Mouse (Mus musculus): ENCODE measurements at regions not wholly inside any gene's neighbourhood (a gene's known extent, or its start where the extent isn't known, plus 50 kb on each side); places are given as distances from the start of the nearest gene placed in this dataset.

GRCm38 (mm10) chr6:81323690-81324089, 599.8 kb upstream of the Gcfc2 start:
- H3K9me3 ChIP-seq: no peaks in the 10 kb centered on the region
- no peaks in the 10 kb centered on the region for H3K4me1 ChIP-seq
- no peaks in the 10 kb centered on the region for H3K36me3 ChIP-seq
- no peak overlapping the region for H3K27ac ChIP-seq
- H3K4me2 ChIP-seq: no peak overlapping the region
- ATAC-seq (ENCODE audit: borderline replicate concordance, extremely low read depth, low FRiP score, low TSS enrichment): no peak
- no peaks in the 10 kb centered on the region for H3K27me3 ChIP-seq
- 57% methylated on average over 3 of the region's 3 CpGs for WGBS
- no peak overlapping the region for H3K4me3 ChIP-seq
- H3K9ac ChIP-seq: no peak overlapping the region

GRCm38 (mm10) chr6:81363969-81364529, 559.4 kb upstream of the Gcfc2 start:
- Histone ChIP-seq H3K27ac (no peak overlapping the region), H3K27me3 (no peaks in the 10 kb centered on the region), H3K9ac (no peak overlapping the region), H3K4me1 (no peaks in the 10 kb centered on the region), H3K4me2 (no peak overlapping the region), H3K4me3 (no peak overlapping the region), H3K9me3 (no peaks in the 10 kb centered on the region), H3K36me3 (no peaks in the 10 kb centered on the region)
- no peak for ATAC-seq (ENCODE audit: borderline replicate concordance, extremely low read depth, low FRiP score, low TSS enrichment)
- 78% methylated on average over 7 of the region's 7 CpGs for WGBS

GRCm38 (mm10) chr6:81388484-81388883, 535.0 kb upstream of the Gcfc2 start:
- Histone ChIP-seq H3K27me3 (no peaks in the 10 kb centered on the region), H3K4me3 (no peak overlapping the region), H3K9ac (no peak overlapping the region), H3K36me3 (no peaks in the 10 kb centered on the region), H3K27ac (no peak overlapping the region), H3K4me1 (no peaks in the 10 kb centered on the region), H3K9me3 (no peaks in the 10 kb centered on the region), H3K4me2 (no peak overlapping the region)
- no peak for ATAC-seq (ENCODE audit: borderline replicate concordance, extremely low read depth, low FRiP score, low TSS enrichment)
- 65% methylated on average over 4 of the region's 4 CpGs for WGBS

- H3K4me3 ChIP-seq: no peak overlapping the region
- no peak overlapping the region for H3K27ac ChIP-seq
- no peaks in the 10 kb centered on the region for H3K36me3 ChIP-seq
- no peaks in the 10 kb centered on the region for H3K9me3 ChIP-seq
- H3K4me1 ChIP-seq: no peaks in the 10 kb centered on the region
- no peak overlapping the region for H3K4me2 ChIP-seq
- H3K27me3 ChIP-seq: no peaks in the 10 kb centered on the region
- no peak for ATAC-seq (ENCODE audit: borderline replicate concordance, extremely low read depth, low FRiP score, low TSS enrichment)
- H3K9ac ChIP-seq: no peak overlapping the region
Observed at GRCm38 (mm10) chr6:81403122-81403521, 520.3 kb upstream of the Gcfc2 start.

DNA sequence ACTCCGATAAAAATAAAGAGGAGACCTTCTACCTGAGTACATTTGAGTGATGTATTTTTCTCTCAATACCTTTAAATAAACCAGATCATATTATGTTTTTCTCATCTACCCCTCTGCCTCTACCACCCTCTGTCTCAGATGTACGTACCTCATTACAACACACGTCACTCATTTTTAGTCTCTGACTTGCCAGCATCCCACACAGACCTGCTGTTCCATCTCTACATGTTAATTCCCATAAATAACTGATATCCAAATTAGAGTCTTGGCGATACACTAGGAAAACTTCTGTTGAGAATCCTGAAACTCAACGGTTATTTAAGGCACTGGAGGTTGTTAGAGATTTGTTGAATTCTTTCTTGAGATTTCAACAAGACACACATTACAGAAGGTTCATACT, 509.9 kb upstream of the Gcfc2 start:
- no peak overlapping the region for H3K9ac ChIP-seq
- H3K36me3 ChIP-seq: no peaks in the 10 kb centered on the region
- H3K4me3 ChIP-seq: no peak overlapping the region
- no peaks in the 10 kb centered on the region for H3K4me1 ChIP-seq
- no peaks in the 10 kb centered on the region for H3K27me3 ChIP-seq
- whole genome bisulfite sequencing: 85% methylated on average over 5 of the region's 5 CpGs
- no peak overlapping the region for H3K4me2 ChIP-seq
- H3K27ac ChIP-seq: no peak overlapping the region
- no peak for ATAC-seq (ENCODE audit: borderline replicate concordance, extremely low read depth, low FRiP score, low TSS enrichment)
- no peaks in the 10 kb centered on the region for H3K9me3 ChIP-seq

DNA sequence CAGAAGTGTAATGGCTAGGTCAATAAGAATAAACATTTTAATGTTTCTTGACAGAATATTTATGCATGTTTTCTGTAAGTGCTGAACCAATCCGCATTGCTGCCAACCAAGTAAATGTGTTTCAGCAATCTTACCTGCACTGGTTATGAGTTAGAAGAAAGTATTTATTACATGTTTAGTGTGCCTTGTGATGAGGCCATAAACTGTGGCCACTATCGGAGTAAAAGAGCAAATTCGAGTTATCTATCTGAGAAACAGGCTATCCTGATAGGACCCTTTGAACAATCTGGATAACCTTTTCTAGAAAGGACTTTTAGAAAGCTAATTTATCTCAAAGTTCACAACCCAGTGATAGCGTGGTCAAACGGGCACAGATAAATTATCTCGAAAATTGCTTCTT, 488.7 kb upstream of the Gcfc2 start:
- no peaks in the 10 kb centered on the region for H3K4me1 ChIP-seq
- WGBS: 79% methylated on average over 6 of the region's 6 CpGs
- ATAC-seq (ENCODE audit: borderline replicate concordance, extremely low read depth, low FRiP score, low TSS enrichment): no peak
- H3K27me3 ChIP-seq: no peaks in the 10 kb centered on the region
- no peaks in the 10 kb centered on the region for H3K9me3 ChIP-seq
- H3K4me2 ChIP-seq: no peak overlapping the region
- no peak overlapping the region for H3K4me3 ChIP-seq
- no peak overlapping the region for H3K27ac ChIP-seq
- H3K36me3 ChIP-seq: no peaks in the 10 kb centered on the region
- no peak overlapping the region for H3K9ac ChIP-seq

DNA sequence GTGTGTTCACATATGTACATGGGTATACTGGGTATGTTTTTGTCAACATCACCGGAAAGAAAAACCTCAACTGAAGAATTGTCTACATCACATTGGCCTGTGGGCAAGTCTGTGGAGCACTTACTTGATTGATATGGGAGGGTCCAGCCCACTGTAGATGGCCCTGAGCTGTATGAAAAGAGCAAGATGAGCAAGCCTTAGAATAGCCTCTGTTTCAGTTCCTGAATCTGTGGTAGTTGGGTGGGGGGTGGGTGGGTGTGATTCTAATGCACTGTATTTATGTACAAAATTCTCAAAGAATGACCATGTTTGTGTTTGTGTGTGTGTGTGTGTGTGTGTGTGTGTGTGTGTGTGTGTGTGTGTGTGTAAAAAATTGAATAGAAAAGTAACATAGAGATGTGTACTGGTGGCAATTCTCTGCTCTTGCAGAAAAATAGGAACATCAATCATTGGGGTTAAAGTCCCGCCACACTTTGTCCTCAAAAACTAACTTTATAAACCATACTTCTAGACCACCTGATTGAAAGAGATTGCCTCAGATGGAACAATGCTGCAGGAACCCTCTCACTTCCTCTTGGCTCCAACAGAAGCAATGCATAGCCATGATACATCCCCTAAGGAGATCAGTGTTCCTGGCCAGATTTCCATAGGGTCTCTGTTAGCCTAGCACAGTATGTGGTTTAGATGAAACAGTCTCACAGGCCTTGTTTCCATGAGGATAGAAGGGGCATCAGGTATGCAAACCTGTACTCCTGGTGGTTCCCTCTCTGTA, 484.3 kb upstream of the Gcfc2 start:
- H3K27ac ChIP-seq: no peak overlapping the region
- H3K27me3 ChIP-seq: no peaks in the 10 kb centered on the region
- H3K9ac ChIP-seq: no peak overlapping the region
- no peak overlapping the region for H3K4me2 ChIP-seq
- H3K36me3 ChIP-seq: no peaks in the 10 kb centered on the region
- WGBS: 90% methylated on average over 2 of the region's 2 CpGs
- ATAC-seq (ENCODE audit: borderline replicate concordance, extremely low read depth, low FRiP score, low TSS enrichment): no peak
- H3K4me1 ChIP-seq: no peaks in the 10 kb centered on the region
- H3K4me3 ChIP-seq: no peak overlapping the region
- H3K9me3 ChIP-seq: no peaks in the 10 kb centered on the region

GRCm38 (mm10) chr6:81441396-81441795, 482.1 kb upstream of the Gcfc2 start:
- no peak overlapping the region for H3K4me2 ChIP-seq
- no peaks in the 10 kb centered on the region for H3K36me3 ChIP-seq
- H3K4me3 ChIP-seq: no peak overlapping the region
- no peak overlapping the region for H3K9ac ChIP-seq
- H3K27me3 ChIP-seq: no peaks in the 10 kb centered on the region
- no peaks in the 10 kb centered on the region for H3K9me3 ChIP-seq
- no peaks in the 10 kb centered on the region for H3K4me1 ChIP-seq
- no peak for ATAC-seq (ENCODE audit: borderline replicate concordance, extremely low read depth, low FRiP score, low TSS enrichment)
- no peak overlapping the region for H3K27ac ChIP-seq

GRCm38 (mm10) chr6:81446019-81446800, 477.3 kb upstream of the Gcfc2 start:
- Histone ChIP-seq H3K36me3 (no peaks in the 10 kb centered on the region), H3K9ac (no peak overlapping the region), H3K4me1 (no peaks in the 10 kb centered on the region), H3K4me3 (no peak overlapping the region), H3K27ac (no peak overlapping the region), H3K9me3 (no peaks in the 10 kb centered on the region), H3K27me3 (no peaks in the 10 kb centered on the region), H3K4me2 (no peak overlapping the region)
- ATAC-seq (ENCODE audit: borderline replicate concordance, extremely low read depth, low FRiP score, low TSS enrichment): no peak
- 100% methylated on average over 1 of the region's 1 CpGs for WGBS

DNA sequence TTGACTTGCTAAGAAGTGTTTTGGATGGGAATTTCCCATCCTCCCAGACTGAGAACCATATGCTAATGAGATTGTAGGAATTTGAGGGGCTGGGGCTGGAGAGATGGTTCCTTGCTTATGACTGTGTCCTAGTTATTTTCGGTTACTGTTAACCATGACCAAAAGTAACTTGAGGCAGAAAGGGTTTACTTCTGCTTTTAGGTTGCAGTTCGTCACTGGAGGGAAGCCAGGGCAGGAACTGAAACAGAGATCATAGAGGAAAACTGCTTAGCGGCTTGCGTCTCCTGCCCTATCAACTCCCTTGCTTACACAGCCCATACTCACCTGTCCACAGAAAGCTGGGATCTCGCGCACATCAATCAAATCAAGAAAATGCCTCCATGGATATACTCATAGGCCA, 475.8 kb upstream of the Gcfc2 start:
- Histone ChIP-seq H3K9me3 (no peaks in the 10 kb centered on the region), H3K4me1 (no peaks in the 10 kb centered on the region), H3K4me2 (no peak overlapping the region), H3K9ac (no peak overlapping the region), H3K27me3 (no peaks in the 10 kb centered on the region), H3K27ac (no peak overlapping the region), H3K36me3 (no peaks in the 10 kb centered on the region), H3K4me3 (no peak overlapping the region)
- no peak for ATAC-seq (ENCODE audit: borderline replicate concordance, extremely low read depth, low FRiP score, low TSS enrichment)
- WGBS: 87% methylated on average over 6 of the region's 6 CpGs

DNA sequence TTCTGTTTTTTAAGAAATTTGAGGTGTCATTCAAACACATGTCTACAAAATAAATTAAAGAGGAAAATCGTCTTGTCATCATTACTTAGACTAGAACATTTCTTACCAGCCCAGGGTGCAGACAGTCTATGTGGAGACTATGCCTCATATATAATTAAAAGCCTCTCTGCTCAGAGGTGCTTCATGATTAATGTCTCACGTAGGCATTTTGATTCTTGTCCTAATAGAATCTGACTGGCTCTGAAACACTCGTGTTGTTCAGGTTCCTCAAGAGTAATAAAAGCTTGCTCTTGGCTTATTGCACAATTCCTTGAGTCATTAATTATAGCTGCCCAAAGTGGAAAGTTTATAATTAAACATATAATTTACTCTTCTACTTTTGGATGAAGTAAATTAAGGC, 475.1 kb upstream of the Gcfc2 start:
- Histone ChIP-seq H3K36me3 (no peaks in the 10 kb centered on the region), H3K4me2 (no peak overlapping the region), H3K4me1 (no peaks in the 10 kb centered on the region), H3K9me3 (no peaks in the 10 kb centered on the region), H3K4me3 (no peak overlapping the region), H3K27me3 (no peaks in the 10 kb centered on the region), H3K9ac (no peak overlapping the region), H3K27ac (no peak overlapping the region)
- 68% methylated on average over 3 of the region's 3 CpGs for WGBS
- no peak for ATAC-seq (ENCODE audit: borderline replicate concordance, extremely low read depth, low FRiP score, low TSS enrichment)

- no peaks in the 10 kb centered on the region for H3K36me3 ChIP-seq
- 80% methylated on average over 4 of the region's 4 CpGs for WGBS
- H3K27ac ChIP-seq: no peak overlapping the region
Observed at GRCm38 (mm10) chr6:81461095-81461494, 462.4 kb upstream of the Gcfc2 start.

More at GRCm38 (mm10) chr6:81461095-81461494, 462.4 kb upstream of the Gcfc2 start:
- no peak overlapping the region for H3K9ac ChIP-seq
- no peak overlapping the region for H3K4me2 ChIP-seq
- ATAC-seq (ENCODE audit: borderline replicate concordance, extremely low read depth, low FRiP score, low TSS enrichment): no peak
- no peaks in the 10 kb centered on the region for H3K4me1 ChIP-seq
- H3K9me3 ChIP-seq: no peaks in the 10 kb centered on the region
- no peak overlapping the region for H3K4me3 ChIP-seq
- no peaks in the 10 kb centered on the region for H3K27me3 ChIP-seq
